In genomic region chr10:41505446-41505845, GRCm38 (mm10) we compare ENCODE assay signal across 8 mouse cellular contexts. TPM values are rescaled to one million over a fixed set of nuclear protein-coding genes. Genes with fewer than 3 reads are reported as not detected.
DNase-seq lines count a peak whose midpoint lies in the region; ATAC-seq lines count a peak whose summit lies in the region.
"Had no signal": no experiment of that assay in that cellular context is flagged by ENCODE, and none has a peak within 500 bp of the region (broad histone marks: within the 10 kb centered on the region; RNA-seq: fewer than 3 reads in every experiment).

No protein-coding gene starts in this region.

- peak; percentile 91 for ATAC-seq in megakaryocyte, adult 5-6 weeks (ENCODE audit: poor library complexity, severe bottlenecking)

- peak; percentile 70 for DNase-seq in T-cell, adult 2 months (ENCODE audit: low spot score)
- peak; percentile 66 to 83 for DNase-seq in cerebellum, postnatal 25 days
- peak; percentile 42 to 52 for DNase-seq in frontal cortex, postnatal 14 days (ENCODE audit: low spot score in 2 of 2)
- DNase-seq in hindlimb bud, embryonic 11.5 days (ENCODE audit: extremely low spot score, low read depth, low spot score) = peak; percentile 53
- DNase-seq in layer of hippocampus, postnatal 14 days (ENCODE audit: low spot score in 2 of 2) = peak; percentile 62 to 88
- peak; percentile 70 for DNase-seq in retina, postnatal 7 days (ENCODE audit: low read depth, low spot score)

RNA-seq across cellular contexts. Expression of gene Cd164, which starts 13.8 kb away (rescaled TPM):
- total RNA-seq in layer of hippocampus, postnatal 14 days (2021) = 10 to 100 TPM; 55.3 to 60.9 TPM
- total RNA-seq in megakaryocyte, adult 5-6 weeks (2015) = 161 and 188 TPM in 2 replicates
- 115 and 135 TPM in 2 replicates for total RNA-seq in megakaryocyte, adult 5-6 weeks (2017)

RNA-seq across cellular contexts. Expression of gene Ppil6, which starts 15.2 kb away (rescaled TPM):
- total RNA-seq in layer of hippocampus, postnatal 14 days (2021) = 1 to 10 TPM; 7.3 to 7.4 TPM
- total RNA-seq in megakaryocyte, adult 5-6 weeks (2015) = 1.2 and 1.3 TPM in 2 replicates
- not detected in 2 replicates for total RNA-seq in megakaryocyte, adult 5-6 weeks (2017)
- total RNA-seq: gastrocnemius, postnatal 4 days had no signal

RNA-seq across cellular contexts. Expression of gene Smpd2, which starts 15.3 kb away (rescaled TPM):
- total RNA-seq in layer of hippocampus, postnatal 14 days (2021) = 10 to 100 TPM; 21.1 to 23.3 TPM
- total RNA-seq in megakaryocyte, adult 5-6 weeks (2015) = 9.4 and 14.3 TPM in 2 replicates
- total RNA-seq in megakaryocyte, adult 5-6 weeks (2017) = 10.9 and 11.3 TPM in 2 replicates

RNA-seq across cellular contexts. Expression of gene Mical1, which starts 29.3 kb away (rescaled TPM):
- 10 to 100 TPM; 24.5 to 31.3 TPM for total RNA-seq in layer of hippocampus, postnatal 14 days (2021)
- total RNA-seq in megakaryocyte, adult 5-6 weeks (2015) = 48.0 and 57.5 TPM in 2 replicates
- total RNA-seq in megakaryocyte, adult 5-6 weeks (2017) = 59.9 and 60.7 TPM in 2 replicates

RNA-seq across cellular contexts. Expression of gene Zbtb24, which starts 55.3 kb away (rescaled TPM):
- 10 to 100 TPM; 16.0 to 16.1 TPM for total RNA-seq in layer of hippocampus, postnatal 14 days (2021)
- total RNA-seq in megakaryocyte, adult 5-6 weeks (2015) = 9.3 and 12.6 TPM in 2 replicates
- 22.3 and 26.2 TPM in 2 replicates for total RNA-seq in megakaryocyte, adult 5-6 weeks (2017)

Comparison
In these comparisons a context has a peak if more than half of its experiments do, and no peak if none do; other contexts are left out.
1. Peak in every context shown above with its lines: DNase-seq and ATAC-seq.